11 mouse cellular contexts compared by ENCODE assay signal in genomic region chr11:106313533-106313932, GRCm38 (mm10). TPM values are rescaled to one million over a fixed set of nuclear protein-coding genes. Genes with fewer than 3 reads are reported as not detected.
DNase-seq lines count a peak whose midpoint lies in the region; ATAC-seq and TF ChIP-seq lines count a peak whose summit lies in the region.
"Had no signal": no experiment of that assay in that cellular context is flagged by ENCODE, and none has a peak within 500 bp of the region (broad histone marks: within the 10 kb centered on the region; RNA-seq: fewer than 3 reads in every experiment).

No protein-coding gene starts in this region.

- ATAC-seq in granulocyte monocyte progenitor cell, adult 5-6 weeks (replicated peaks; ENCODE audit: poor library complexity, severe bottlenecking), result peak; percentile 71
- no peak for ATAC-seq in liver, embryonic 14.5 days (ENCODE audit: insufficient read depth)
- ATAC-seq in stomach, embryonic 14.5 days (ENCODE audit: insufficient number of reproducible peaks, insufficient read depth, low FRiP score, low read depth), result 0 out of 2 replicates have a peak, but pooled peaks have one; percentile 46
- ATAC-seq in hindbrain, embryonic 13.5 days (ENCODE audit: low FRiP score), result no peak

- TF ChIP-seq EP300 in liver, embryonic 14.5 days (IDR thresholded peaks at IDR 0.05; ENCODE audit: low read depth), result no peak

- no peaks in the 10 kb centered on the region for H3K4me1 ChIP-seq in liver, embryonic 14.5 days (replicated peaks; ENCODE audit: control insufficient read depth in 2 of 2, insufficient read depth in 2 of 2, low read length in 1 of 2)
- H3K4me1 ChIP-seq in stomach, embryonic 14.5 days (ENCODE audit: control insufficient read depth, insufficient read depth, low read length), result 0 out of 2 replicates have a peak, but pooled peaks cover 8% of the 10 kb centered on the region
- H3K4me1 ChIP-seq in hindbrain, embryonic 13.5 days (replicated peaks), result no peaks in the 10 kb centered on the region
- H3K4me1 ChIP-seq: neural tube, embryonic 12.5 days had no signal

- DNase-seq in spleen, postnatal 36 days (ENCODE audit: low spot score in 2 of 2), result peak; percentile 88 to 89
- no peak for DNase-seq in spleen, adult 12 weeks (ENCODE audit: low spot score)
- no peak for DNase-seq in liver, embryonic 14.5 days (ENCODE audit: low read depth in 3 of 3, low spot score in 3 of 3)
- DNase-seq in c-Kit-positive CD71-positive TER-119-positive erythroid progenitor cells, embryonic 14.5 days (ENCODE audit: low spot score), result no peak
- DNase-seq: cerebellum, postnatal 14 days had no signal

- no peak overlapping the region for H3K4me3 ChIP-seq in liver, embryonic 14.5 days (ENCODE audit: insufficient read depth in 1 of 2, low read depth in 2 of 2, low read length in 2 of 2)
- H3K4me3 ChIP-seq in stomach, embryonic 14.5 days (ENCODE audit: low read depth, low read length), result no peak overlapping the region
- H3K4me3 ChIP-seq in hindbrain, embryonic 13.5 days, result no peak overlapping the region
- H3K4me3 ChIP-seq: neural tube, embryonic 12.5 days had no signal

- H3K4me2 ChIP-seq in liver, embryonic 14.5 days (ENCODE audit: low read depth), result peak overlapping the region; percentile 2; the same call in 1 of the 2 replicates
- H3K4me2 ChIP-seq in stomach, embryonic 14.5 days (replicated peaks; ENCODE audit: low read depth, low read length), result no peak overlapping the region
- H3K4me2 ChIP-seq in hindbrain, embryonic 13.5 days, result no peak overlapping the region
- H3K4me2 ChIP-seq: hindbrain, embryonic 14.5 days; neural tube, embryonic 12.5 days had no signal

- H3K27ac ChIP-seq in liver, embryonic 14.5 days, result no peak overlapping the region
- peak overlapping the region; percentile 33; the same call in 1 of the 2 replicates for H3K27ac ChIP-seq in stomach, embryonic 14.5 days (ENCODE audit: low read length)
- no peak overlapping the region for H3K27ac ChIP-seq in hindbrain, embryonic 13.5 days
- H3K27ac ChIP-seq: hindbrain, embryonic 14.5 days; neural tube, embryonic 12.5 days had no signal

- no peak overlapping the region for H3K9ac ChIP-seq in liver, embryonic 14.5 days (replicated peaks)
- no peak overlapping the region for H3K9ac ChIP-seq in stomach, embryonic 14.5 days (replicated peaks; ENCODE audit: low read depth, low read length)
- no peak overlapping the region for H3K9ac ChIP-seq in hindbrain, embryonic 13.5 days
- H3K9ac ChIP-seq: hindbrain, embryonic 14.5 days; neural tube, embryonic 12.5 days had no signal

- no peaks in the 10 kb centered on the region for H3K27me3 ChIP-seq in liver, embryonic 14.5 days (ENCODE audit: control insufficient read depth, insufficient read depth, low read length)
- no peaks in the 10 kb centered on the region for H3K27me3 ChIP-seq in stomach, embryonic 14.5 days (ENCODE audit: control insufficient read depth, insufficient read depth, low read length)
- H3K27me3 ChIP-seq in hindbrain, embryonic 13.5 days, result no peaks in the 10 kb centered on the region; the same call in 1 of the 2 replicates
- H3K27me3 ChIP-seq: neural tube, embryonic 12.5 days had no signal

- no peaks in the 10 kb centered on the region for H3K9me3 ChIP-seq in liver, embryonic 14.5 days (ENCODE audit: control insufficient read depth, low read length)
- H3K9me3 ChIP-seq in stomach, embryonic 14.5 days (ENCODE audit: control insufficient read depth, low read depth, low read length), result no peaks in the 10 kb centered on the region
- no peaks in the 10 kb centered on the region for H3K9me3 ChIP-seq in hindbrain, embryonic 13.5 days
- H3K9me3 ChIP-seq: neural tube, embryonic 12.5 days had no signal

- 32% methylated on average over 5 of the region's 5 CpGs for WGBS in liver, embryonic 14.5 days (ENCODE audit: insufficient replicate concordance)
- 53% methylated on average over 5 of the region's 5 CpGs for WGBS in stomach, embryonic 14.5 days
- 81% methylated on average over 5 of the region's 5 CpGs for WGBS in hindbrain, embryonic 13.5 days

- TF ChIP-seq CTCF in liver, embryonic 14.5 days (IDR thresholded peaks at IDR 0.05; ENCODE audit: low read depth), result no peak

- H3K36me3 ChIP-seq in liver, embryonic 14.5 days (replicated peaks; ENCODE audit: control insufficient read depth, insufficient read depth, low read depth), result no peaks in the 10 kb centered on the region
- H3K36me3 ChIP-seq in stomach, embryonic 14.5 days (ENCODE audit: control insufficient read depth, insufficient read depth, low read length), result no peaks in the 10 kb centered on the region
- H3K36me3 ChIP-seq in hindbrain, embryonic 13.5 days, result no peaks in the 10 kb centered on the region
- H3K36me3 ChIP-seq: neural tube, embryonic 12.5 days had no signal

RNA-seq across cellular contexts. Expression of gene Cd79b, which starts 1.0 kb away (rescaled TPM):
- total RNA-seq in granulocyte monocyte progenitor cell, adult 5-6 weeks (2014; fragmentation: Nextera tagmentation), result 52.9 and 54.1 TPM in 2 replicates
- total RNA-seq in granulocyte monocyte progenitor cell, adult 5-6 weeks (2017), result 23.8 and 31.5 TPM in 2 replicates
- polyA plus RNA-seq in liver, embryonic 14.5 days (2012; rRNA removed), result 3.1 and 3.7 TPM in 2 replicates
- 4.5 and 4.9 TPM in 2 replicates for polyA plus RNA-seq in liver, embryonic 14.5 days (2014; fragmentation: Nextera tagmentation; extraction: Ambion mirVana)
- polyA plus RNA-seq in stomach, embryonic 14.5 days (2014; fragmentation: Nextera tagmentation; extraction: Ambion mirVana), result 2.7 and 2.9 TPM in 2 replicates
- 1.2 and 1.4 TPM in 2 replicates for polyA plus RNA-seq in hindbrain, embryonic 13.5 days (2015; fragmentation: Nextera tagmentation; extraction: Ambion mirVana)
- total RNA-seq: left cerebral cortex, postnatal 14 days had no signal

RNA-seq across cellular contexts. Expression of gene Gh, which starts 11.9 kb away (rescaled TPM):
- not detected in 2 replicates for total RNA-seq in granulocyte monocyte progenitor cell, adult 5-6 weeks (2014; fragmentation: Nextera tagmentation)
- not detected in 2 replicates for total RNA-seq in granulocyte monocyte progenitor cell, adult 5-6 weeks (2017)
- polyA plus RNA-seq in liver, embryonic 14.5 days (2012; rRNA removed), result not detected in 2 replicates
- polyA plus RNA-seq in liver, embryonic 14.5 days (2014; fragmentation: Nextera tagmentation; extraction: Ambion mirVana), result not detected in 2 replicates
- polyA plus RNA-seq in stomach, embryonic 14.5 days (2014; fragmentation: Nextera tagmentation; extraction: Ambion mirVana), result not detected in 2 replicates
- not detected in 2 replicates for polyA plus RNA-seq in hindbrain, embryonic 13.5 days (2015; fragmentation: Nextera tagmentation; extraction: Ambion mirVana)
- total RNA-seq: left cerebral cortex, postnatal 14 days had no signal
- polyA plus RNA-seq: hindbrain, embryonic 14.5 days; neural tube, embryonic 12.5 days had no signal

RNA-seq across cellular contexts. Expression of gene Tcam1, which starts 37.1 kb away (rescaled TPM):
- total RNA-seq in granulocyte monocyte progenitor cell, adult 5-6 weeks (2014; fragmentation: Nextera tagmentation), result 1.0 and 2.1 TPM in 2 replicates
- 1.4 and 1.9 TPM in 2 replicates for total RNA-seq in granulocyte monocyte progenitor cell, adult 5-6 weeks (2017)
- 0.17 and 0.20 TPM in 2 replicates for polyA plus RNA-seq in liver, embryonic 14.5 days (2012; rRNA removed)
- polyA plus RNA-seq in liver, embryonic 14.5 days (2014; fragmentation: Nextera tagmentation; extraction: Ambion mirVana), result 0.09 and 0.18 TPM in 2 replicates
- polyA plus RNA-seq in stomach, embryonic 14.5 days (2014; fragmentation: Nextera tagmentation; extraction: Ambion mirVana), result 0.07 and 0.41 TPM in 2 replicates
- 0.12 and 0.21 TPM in 2 replicates for polyA plus RNA-seq in hindbrain, embryonic 13.5 days (2015; fragmentation: Nextera tagmentation; extraction: Ambion mirVana)

RNA-seq across cellular contexts. Expression of gene Scn4a, which starts 39.6 kb away (rescaled TPM):
- total RNA-seq in granulocyte monocyte progenitor cell, adult 5-6 weeks (2014; fragmentation: Nextera tagmentation), result not detected in 2 replicates
- not detected in 2 replicates for total RNA-seq in granulocyte monocyte progenitor cell, adult 5-6 weeks (2017)
- 0.01 and 0.02 TPM in 2 replicates for polyA plus RNA-seq in liver, embryonic 14.5 days (2012; rRNA removed)
- not detected in 2 replicates for polyA plus RNA-seq in liver, embryonic 14.5 days (2014; fragmentation: Nextera tagmentation; extraction: Ambion mirVana)
- 0.13 TPM in 1 of 2 replicates, not detected in the other for polyA plus RNA-seq in stomach, embryonic 14.5 days (2014; fragmentation: Nextera tagmentation; extraction: Ambion mirVana)
- polyA plus RNA-seq in hindbrain, embryonic 13.5 days (2015; fragmentation: Nextera tagmentation; extraction: Ambion mirVana), result 0.03 TPM in 1 of 2 replicates, not detected in the other
- polyA plus RNA-seq: hindbrain, embryonic 14.5 days had no signal

RNA-seq across cellular contexts. Expression of gene Smarcd2, which starts 40.8 kb away (rescaled TPM):
- total RNA-seq in granulocyte monocyte progenitor cell, adult 5-6 weeks (2014; fragmentation: Nextera tagmentation), result 76.4 and 91.7 TPM in 2 replicates
- total RNA-seq in granulocyte monocyte progenitor cell, adult 5-6 weeks (2017), result 200 and 221 TPM in 2 replicates
- polyA plus RNA-seq in liver, embryonic 14.5 days (2012; rRNA removed), result 38.8 and 39.1 TPM in 2 replicates
- polyA plus RNA-seq in liver, embryonic 14.5 days (2014; fragmentation: Nextera tagmentation; extraction: Ambion mirVana), result 23.9 and 29.0 TPM in 2 replicates
- polyA plus RNA-seq in stomach, embryonic 14.5 days (2014; fragmentation: Nextera tagmentation; extraction: Ambion mirVana), result 82.8 and 86.2 TPM in 2 replicates
- 14.3 and 16.0 TPM in 2 replicates for polyA plus RNA-seq in hindbrain, embryonic 13.5 days (2015; fragmentation: Nextera tagmentation; extraction: Ambion mirVana)

Comparison
In these comparisons a context has a peak if more than half of its experiments do, and no peak if none do; other contexts are left out.
1. DNase-seq: peak in spleen, postnatal 36 days (2 of 2); none in spleen, adult 12 weeks (single experiment), liver, embryonic 14.5 days (0 of 3) and c-Kit-positive CD71-positive TER-119-positive erythroid progenitor cells, embryonic 14.5 days (single experiment).
2. ATAC-seq: peak in granulocyte monocyte progenitor cell, adult 5-6 weeks (single experiment) and stomach, embryonic 14.5 days (single experiment); none in liver, embryonic 14.5 days (single experiment) and hindbrain, embryonic 13.5 days (single experiment).